Mouse (Mus musculus): ENCODE measurements around the gene 1700029H14Rik.

The 1700029H14Rik gene

DNA sequence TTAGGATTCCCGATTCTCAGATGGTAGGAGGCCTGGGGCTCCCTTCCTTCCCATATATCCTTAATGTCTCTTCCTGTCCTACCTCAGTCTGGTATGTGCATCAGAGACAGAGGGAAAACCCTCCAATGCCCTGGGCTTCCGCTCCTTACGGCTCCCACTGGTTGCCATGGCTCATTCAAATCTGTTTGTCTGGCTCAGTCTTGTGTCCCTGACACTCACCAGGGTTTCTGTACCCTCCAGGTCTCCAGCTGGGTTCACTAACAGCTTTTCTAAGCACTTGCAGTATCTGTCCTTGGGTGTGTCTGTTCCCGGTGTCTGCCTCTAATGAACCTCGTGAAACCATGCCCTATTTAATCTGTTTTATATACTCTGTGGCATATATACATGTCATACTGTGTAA is 20.7 kb downstream of the 1700029H14Rik start:
- DNase-seq (ENCODE audit: low spot score) = no peak

DNA sequence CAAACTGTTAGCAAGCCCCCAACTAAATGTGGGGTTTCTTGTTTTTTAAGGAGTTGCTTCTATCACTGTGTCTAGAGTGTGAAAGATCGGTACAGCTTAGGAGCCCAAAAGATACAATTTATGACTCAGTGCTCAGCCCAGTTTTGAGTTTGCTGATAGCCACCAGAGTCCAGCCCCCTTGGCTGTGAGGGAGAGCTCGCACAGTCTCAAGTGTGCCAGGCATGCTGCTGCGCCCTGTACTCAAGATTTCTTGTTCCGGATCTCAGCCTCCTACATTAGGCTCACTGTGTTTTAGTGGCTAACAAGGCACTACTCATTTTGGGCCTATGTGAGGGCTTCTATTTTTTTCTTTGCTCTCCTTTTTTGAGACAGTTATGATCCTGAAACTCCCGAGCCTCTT is 22.1 kb downstream of the 1700029H14Rik start:
- DNase-seq (ENCODE audit: low spot score) = no peak

DNA sequence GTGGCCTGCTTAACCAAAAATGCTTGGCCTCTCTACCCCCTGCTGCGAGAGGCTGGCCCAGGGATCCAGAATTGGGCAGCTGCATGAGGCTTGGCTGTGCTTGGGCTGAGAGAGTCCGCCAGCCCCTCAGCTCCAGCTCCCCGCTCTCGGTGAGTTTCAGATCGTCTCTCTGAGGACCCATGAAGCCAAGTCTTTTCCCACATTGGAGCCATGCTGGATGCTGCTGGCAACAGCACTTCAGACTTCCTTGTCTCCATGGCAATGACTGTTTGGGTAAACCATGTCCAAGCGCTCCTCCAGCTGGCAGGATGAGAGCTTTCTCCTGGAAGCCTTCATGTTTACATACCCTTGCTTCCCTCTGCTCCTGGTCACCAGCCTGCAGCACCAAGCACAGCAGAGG is 23.4 kb downstream of the 1700029H14Rik start:
- DNase-seq (ENCODE audit: low spot score) = peak; percentile 55

DNA sequence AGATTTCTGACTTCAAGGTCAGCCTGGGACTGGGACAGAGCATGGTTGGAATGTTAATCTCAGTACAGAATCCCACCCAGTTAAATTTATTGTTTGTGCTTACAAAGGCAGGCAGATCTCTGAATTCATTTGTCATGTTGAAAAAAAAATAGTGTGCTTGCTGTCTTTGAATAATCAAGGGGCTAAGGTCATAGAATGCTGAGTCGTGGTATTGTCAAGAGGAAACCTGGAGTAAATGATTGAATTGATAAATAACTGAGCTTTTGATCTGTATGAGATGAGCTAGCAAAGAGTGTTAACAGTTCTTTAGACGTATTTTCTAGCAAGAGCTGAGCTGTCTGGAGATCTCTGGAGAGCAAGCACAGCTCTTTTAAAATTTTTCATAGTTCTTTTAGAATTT is 25.2 kb downstream of the 1700029H14Rik start:
- no peak for DNase-seq (ENCODE audit: low spot score)

DNA sequence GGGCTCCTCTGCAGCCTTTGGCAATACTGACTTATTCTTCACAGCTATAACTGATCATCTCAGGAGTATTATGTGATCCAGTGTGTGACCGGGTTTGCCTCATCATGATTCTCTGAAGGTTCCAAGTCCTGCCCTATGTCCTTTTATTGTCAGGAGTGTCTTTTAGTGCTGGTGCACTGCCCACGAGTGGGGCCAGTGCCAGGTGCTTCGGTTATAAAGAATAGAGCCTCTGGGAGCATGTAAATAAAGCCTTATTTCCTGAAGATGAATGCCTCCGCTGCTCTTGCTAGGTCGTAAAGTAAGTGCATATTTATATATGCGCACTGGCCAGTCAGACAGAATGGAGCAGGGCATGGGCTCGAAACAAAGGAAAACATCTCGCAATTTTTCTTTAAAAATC is 29.1 kb downstream of the 1700029H14Rik start:
- no peak for DNase-seq (ENCODE audit: low spot score)

DNA sequence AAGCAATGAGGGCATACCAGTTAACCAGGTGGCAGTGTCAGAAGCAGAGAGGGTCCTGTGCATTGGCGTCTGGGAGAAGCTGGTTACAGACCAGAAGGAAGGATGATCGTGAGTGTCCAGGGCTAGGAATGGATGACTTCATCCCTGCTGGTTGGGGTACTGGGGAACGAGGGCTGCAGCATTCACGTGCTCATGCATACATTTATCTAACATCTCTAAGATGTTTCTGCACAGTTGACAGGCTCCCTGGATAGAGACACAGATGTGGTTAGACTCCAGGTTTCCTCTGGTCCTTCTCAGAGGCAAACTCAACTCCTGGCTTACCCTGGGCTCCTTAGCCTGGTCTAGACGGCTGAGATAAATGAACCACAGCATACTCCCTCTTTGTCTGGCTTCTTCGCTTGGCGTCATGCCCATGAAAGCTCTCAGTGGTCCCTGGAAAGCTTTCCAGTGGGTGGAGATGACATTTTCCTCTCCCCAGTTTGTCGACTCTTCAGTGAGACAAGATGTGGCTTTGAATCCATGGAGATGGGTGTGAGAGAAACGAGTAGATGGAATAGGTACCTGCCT is 30.6 kb downstream of the 1700029H14Rik start:
- DNase-seq (ENCODE audit: low spot score) = no peak

DNA sequence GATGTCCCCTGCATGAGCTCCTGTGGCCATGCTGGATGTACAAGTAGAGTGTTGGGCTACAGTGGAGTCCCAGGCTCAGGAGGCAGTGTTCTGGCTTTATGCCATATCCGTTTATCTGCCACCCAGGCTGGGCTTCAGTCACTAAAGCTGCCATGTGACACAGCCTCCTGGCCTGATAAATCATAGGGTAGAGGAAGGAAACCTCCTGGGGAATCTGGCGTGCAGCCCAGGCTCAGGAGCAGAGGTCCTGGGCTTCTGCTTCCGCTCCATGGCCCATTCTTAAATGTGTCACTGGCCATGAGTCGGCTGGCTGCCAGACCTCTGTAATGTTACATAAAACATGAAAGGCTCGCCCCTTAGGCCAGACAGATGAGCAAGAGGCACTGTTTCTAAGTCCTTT is 31.3 kb downstream of the 1700029H14Rik start:
- peak; percentile 88 for DNase-seq (ENCODE audit: low spot score)

DNA sequence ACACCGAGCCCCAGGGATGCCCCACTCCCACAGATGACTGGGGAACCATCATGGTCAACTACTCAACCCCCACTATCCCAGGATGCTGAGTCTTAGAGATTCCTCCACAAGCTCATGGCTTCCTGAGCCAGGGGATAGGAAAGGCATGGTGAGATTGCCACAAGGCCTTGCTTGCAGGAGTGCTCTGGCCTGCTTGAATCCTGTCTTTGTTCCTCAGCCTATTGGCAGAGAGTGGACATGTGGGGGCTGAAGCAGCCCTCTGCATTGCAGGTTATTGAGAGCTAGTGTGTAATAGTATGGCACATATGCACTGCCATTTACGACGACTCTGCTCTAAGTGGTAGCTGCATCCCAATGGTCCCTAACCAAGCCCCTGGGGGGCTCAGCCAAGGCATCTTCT is 31.9 kb downstream of the 1700029H14Rik start:
- no peak for DNase-seq (ENCODE audit: low spot score)

DNA sequence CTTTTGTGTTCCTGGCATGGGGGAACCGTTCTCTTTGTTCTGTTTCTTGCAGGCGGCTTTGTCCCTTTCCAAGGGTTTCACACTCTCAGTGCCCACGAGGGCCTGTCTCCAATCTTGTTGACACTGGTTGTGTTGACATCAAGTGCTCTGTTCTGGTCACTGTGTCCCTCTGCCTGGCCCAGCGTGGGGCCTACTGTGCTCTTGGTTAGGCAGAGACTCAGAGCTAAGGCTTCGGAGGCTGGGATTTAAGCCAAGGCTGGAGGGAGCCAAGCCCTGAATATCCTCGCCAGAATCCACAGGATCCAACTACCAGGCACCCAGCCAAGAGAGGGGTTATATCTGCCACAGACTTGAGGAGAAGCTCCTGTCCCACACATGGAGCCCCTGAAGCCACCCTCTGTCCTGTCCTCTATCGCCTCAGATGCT is 32.4 kb downstream of the 1700029H14Rik start:
- DNase-seq (ENCODE audit: low spot score) = peak; percentile 83

DNA sequence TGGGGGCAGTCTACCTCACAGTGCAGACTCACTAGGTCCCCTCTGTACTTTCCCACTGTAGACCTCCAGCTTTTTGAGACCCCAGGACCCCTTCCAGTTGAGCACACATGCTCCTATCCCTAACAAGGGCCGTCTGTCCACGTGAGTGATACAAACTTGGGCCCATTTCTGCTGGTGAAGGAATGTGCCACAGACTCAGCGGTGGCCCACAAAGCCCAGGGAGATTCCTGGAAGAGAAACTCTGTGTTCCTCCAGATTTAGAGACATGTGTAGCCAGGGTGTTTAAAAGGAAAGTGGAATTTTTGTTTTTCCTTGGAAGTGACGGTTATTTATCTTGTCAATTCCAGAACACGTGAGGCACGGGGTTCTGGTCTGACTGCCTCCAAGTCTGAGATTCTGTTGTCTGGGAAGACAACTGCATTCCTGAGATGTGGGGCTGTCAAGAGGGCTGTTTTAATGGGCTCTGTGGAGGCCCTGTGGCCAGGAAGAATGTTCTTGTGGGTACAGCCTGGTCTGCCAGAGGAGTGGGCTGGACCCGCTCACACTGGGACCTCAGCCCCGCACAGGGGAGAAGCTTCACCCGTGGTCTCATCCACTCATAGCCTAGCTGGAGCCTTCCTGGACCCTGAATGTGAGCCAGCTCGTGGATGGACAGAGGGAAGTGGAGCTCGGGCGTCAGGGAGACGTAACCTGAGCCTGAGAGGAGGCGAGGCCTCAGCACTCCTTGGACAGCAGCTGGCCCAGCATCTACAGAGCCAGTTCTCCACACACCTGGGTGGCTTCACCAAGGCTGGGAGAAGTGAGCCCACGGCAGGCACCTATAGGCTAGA is 33.0 kb downstream of the 1700029H14Rik start:
- peak; percentile 55 for DNase-seq (ENCODE audit: low spot score)

DNA sequence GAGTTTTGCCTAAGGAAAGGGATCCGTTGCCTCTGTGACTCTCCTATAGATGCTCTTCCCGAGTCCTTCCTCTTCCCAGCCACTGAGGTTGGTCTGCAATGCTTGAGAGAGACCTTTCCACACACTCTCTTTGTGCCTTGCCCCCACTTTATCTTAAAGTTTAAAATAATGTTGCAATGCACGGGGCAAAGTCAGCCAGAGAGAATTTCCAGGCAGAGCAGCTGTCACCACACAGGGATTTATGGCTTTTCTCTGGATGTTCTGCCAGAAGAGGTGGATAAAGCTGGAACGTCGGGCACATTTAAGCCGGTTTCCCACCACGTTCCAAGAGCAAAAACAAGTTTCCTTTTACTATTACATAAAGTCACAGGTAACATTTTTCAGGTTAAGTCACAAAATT is 40.9 kb downstream of the 1700029H14Rik start:
- DNase-seq (ENCODE audit: low spot score) = no peak

DNA sequence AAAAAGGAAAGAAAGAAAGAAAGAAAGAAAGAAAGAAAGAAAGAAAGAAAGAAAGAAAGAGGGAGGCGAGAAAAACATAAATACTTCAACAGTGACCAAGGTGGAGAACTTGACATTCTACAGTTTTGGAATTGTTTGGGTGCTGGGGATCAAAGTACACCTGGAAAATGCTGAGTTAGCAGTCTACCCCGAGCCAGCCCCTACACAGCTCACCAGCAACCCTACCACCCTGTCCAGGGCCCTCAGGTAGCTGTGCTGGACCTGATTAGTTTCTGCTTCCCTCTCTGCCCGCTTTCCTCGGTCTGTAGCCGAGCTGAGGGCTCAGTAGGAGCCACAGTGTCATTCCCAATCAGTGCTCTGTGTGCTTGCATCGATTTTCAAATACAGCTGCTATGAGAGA is 41.9 kb downstream of the 1700029H14Rik start:
- no peak for DNase-seq (ENCODE audit: low spot score)

DNA sequence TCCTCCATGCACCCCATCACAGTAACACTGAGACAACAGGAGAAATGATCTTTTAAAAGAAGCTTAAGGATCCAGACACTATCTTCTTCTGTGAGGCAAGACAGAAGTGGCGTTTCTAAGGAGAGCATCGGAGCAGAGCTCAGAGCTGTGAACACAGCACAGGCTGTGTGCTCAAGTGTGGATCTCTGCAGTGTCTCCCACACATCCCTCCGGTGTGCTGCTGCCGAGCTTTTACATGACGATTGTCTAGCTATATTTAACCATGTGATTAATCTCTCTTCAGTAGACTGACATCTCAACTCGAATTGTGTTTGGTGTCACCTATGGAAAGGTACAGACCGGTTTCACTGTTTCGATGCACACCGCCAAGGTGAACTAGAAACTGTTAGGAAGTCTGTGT is 42.8 kb downstream of the 1700029H14Rik start:
- no peak for DNase-seq (ENCODE audit: low spot score)

DNA sequence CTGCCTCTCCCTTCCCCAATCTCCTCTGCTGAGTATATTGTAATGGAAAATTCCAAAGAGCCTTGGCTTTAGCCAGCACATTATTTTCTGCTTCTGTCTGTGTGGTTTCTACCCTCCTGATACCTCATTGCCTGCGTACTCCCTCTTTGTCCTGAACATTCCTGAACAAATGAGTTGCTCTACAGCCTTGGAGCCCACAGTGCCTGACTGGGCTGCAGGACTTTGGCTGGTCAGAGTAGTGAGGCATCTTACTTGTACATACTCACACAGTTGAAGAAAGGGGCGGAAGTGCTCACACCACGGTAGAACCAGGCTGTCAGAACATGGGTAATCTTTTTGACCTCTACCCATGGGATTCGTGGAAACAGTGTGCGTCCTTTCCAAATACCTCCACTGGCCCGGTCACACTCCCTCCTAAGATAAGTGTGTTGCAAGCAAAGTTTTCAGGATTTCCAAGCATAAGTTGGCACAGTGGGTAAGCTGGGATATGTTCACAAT is 44.9 kb downstream of the 1700029H14Rik start:
- DNase-seq (ENCODE audit: low spot score) = no peak

DNA sequence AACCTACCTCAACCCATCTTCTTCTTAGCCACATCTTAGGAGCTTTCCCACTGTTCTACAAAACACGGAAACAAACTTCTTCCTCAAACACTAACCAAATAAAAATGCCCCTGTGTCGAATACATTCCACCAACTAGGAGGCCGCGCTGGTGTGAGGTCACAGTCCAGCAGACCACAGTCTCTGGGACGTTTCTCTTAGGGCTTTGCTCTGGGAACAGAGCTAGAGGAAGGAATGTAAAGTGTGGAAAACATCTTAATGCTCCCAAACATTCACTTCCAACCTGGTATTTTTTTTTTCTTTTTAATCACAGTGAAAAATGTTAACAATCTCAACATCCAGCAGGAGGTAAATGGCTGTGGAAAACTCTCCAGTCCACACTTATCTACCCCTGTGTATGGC is 45.5 kb downstream of the 1700029H14Rik start:
- no peak for DNase-seq (ENCODE audit: low spot score)

DNA sequence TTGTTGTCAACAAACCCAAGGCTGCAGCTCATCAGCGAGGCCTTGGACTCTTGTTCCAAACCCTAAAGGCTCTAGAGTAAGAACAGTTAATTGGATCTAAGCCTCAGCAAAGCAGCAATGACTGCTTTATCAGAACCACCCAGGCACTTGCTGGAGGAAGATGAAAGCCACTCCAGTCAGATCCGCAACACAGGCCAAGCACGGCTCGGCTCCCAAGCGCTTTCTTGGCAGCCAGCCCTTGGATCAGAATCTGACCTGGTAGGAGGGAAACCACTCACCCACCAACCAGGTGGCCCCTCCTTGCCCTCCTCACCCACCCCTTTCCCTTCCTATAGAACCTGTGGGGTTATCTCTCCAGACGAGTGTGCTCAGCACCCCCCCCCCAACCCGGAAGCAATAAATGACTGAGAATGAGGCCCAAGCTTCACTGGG is 46.2 kb downstream of the 1700029H14Rik start:
- peak; percentile 74 for DNase-seq (ENCODE audit: low spot score)

DNA sequence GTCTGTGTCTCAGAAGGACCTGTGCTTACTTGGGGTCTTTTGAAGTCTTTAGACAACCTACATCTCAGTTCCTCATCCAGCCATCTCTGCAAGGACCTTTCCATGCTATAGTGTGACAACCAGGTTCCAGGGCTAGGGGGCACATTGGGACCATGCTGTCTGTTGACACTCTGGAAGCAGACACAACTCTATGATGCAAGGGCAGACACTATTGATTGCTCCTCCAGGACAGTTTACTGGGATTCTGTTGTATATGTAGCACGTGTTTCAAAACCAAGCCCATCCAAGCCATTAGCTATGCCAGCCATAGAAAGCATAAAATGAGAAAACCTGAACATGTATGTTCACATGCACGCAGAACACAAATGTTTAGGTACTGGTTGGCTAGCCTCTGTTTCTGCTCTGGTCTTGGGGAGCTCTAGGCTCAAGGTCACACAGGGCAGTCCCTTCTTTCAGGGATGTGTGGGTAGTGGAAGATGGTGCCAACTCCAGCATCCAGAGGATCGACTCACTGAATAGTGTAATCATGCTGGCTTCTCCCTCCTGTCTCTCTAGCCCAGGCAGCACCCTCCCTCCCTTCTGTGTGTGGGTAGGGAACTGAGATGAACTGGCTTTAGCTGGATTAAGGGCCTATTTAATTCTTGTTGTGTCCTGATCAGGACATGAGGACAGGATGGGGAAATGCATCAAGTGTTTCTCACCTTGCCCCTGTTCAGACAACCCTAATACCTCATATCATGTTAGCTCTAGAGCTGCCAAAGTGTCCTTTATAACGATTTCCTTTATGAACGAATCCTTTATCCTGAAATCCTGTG is 48.5 kb downstream of the 1700029H14Rik start:
- DNase-seq (ENCODE audit: low spot score) = no peak

DNA sequence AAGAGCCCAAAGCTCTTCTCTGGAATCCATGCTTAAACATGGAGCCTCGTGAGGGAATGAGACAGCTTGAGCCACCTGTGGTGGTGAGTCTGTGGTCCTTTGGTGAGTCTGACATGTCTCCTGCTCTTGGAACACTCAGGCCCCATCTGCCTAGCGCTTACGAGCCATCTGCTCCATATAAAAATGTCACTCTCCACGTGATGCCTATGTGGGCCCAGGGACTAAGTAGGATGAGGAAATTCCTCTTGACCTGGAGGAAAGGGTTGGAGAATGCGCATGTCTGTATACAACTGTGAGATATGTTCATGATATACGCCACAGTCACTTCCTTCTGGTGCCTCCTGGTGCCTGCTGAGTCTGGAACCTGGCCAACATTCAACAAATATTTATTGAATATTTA is 49.6 kb downstream of the 1700029H14Rik start:
- DNase-seq (ENCODE audit: low spot score) = no peak

DNA sequence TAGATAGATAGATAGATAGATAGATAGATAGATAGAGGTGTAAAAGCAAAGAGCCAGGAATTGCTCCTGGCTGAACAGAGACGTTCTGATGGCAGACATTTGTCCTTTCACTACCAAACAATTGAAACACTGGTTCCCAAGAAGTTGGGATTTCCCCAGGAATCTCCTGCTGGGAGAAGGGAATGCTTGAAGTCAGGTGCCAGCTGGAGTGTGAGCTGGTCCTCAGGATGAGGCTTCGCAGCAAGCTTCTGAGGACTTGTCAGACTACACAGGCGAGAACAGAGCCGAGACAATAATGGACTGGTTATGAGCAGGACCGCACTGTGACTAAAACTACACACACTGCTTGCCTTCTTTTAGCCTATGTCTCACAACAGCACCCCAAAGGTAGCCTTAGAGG is 50.2 kb downstream of the 1700029H14Rik start:
- DNase-seq (ENCODE audit: low spot score) = no peak

DNA sequence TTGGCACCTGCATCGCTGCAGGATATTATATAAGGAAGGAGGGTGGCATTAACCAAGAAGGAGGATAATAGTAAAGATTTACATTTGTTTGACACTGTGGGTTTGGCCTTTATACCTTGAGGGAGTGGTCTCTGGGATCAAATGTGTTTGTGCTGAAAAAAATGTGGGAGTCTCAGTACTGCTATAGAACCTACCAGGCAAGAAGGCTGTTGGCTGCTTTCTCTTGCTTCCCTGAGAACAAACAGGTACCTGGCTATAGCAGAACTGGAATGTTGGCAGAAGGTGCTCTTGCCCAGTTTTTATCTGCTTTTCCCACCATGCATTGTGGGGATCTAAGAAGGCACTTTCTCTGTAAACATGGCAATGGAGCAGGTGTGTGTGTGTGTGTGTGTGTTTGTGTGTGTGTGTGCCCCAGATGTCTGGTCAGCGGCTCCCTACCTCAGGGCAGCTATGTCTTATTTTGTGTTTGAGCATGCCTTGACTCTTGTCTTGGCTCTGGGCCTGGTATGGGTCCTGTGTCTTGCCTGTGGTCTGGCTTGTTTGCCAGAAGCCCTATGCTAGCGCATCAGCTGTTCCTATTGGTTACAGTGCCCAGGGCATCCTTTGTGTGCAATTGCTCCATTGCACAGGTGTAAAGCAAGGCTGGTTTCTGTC is 54.9 kb downstream of the 1700029H14Rik start:
- no peak for DNase-seq (ENCODE audit: low spot score)

DNA sequence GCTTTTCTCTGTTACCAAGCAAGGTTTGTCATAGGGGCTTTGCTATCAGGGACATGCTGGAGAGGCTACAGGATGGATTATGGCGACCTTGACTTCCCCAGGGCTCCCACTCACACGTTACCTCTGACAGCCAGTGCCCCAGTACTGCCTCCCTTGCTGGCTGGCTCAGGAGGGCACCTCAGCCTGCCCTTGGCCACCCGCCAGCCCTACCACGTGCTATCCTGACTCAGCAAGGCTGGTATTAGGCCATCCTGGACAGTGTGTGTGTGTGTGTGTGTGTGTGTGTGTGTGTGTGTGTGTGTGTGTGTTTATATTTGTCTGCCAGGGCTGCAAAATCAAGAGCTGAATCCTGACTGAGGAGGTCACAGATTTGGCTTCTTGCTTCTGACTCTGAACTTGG is 55.4 kb downstream of the 1700029H14Rik start:
- peak; percentile 87 for DNase-seq (ENCODE audit: low spot score)
